Mouse (Mus musculus): ENCODE data around the gene Ubr3. TPM values are rescaled to one million over a fixed set of nuclear protein-coding genes. Genes with fewer than 3 reads are reported as not detected.
A peak's percentile ranks its signal among the peaks of the same experiment; 100 is the strongest.
"Not testable (repeated sequence)": the region's sequence is repeated elsewhere in the genome, so short reads cannot be mapped to it uniquely, and the experiment has no call there.

Gene Ubr3
- polyA plus RNA-seq, 1 experiment from 2014 or later, result 5.5 TPM

DNA sequence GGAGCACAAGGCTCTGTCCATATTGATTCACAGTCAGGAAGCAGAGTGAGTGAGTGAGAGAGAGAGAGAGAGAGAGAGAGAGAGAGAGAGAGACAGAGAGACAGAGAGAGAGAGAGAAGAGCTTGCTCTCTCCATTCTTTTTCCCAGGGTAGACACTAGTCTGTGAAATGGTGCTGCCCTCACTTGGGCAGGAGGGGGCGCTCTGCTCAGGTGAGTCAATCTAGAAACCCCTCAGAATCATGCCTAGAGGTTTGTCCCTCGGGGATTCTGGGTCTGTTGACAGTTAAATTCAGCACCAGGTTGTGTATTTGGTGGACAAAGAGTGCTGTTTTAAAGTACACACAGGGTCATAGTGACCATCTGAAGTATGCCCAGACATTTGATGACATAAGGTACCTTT lies 93.6 kb downstream of the Ubr3 start:
- no peak for ATAC-seq (ENCODE audit: insufficient read depth)
- Histone ChIP-seq H3K4me3 (replicated peaks) (no peak overlapping the region), H3K27me3 (no peaks in the 10 kb centered on the region), H3K4me1 (replicated peaks) (no peaks in the 10 kb centered on the region; the same call in 1 of the 2 replicates), H3K27ac (replicated peaks) (no peak overlapping the region), H3K36me3 (replicated peaks) (peaks cover 32% of the 10 kb centered on the region), H3K9me3 (replicated peaks) (no peaks in the 10 kb centered on the region), H3K4me2 (no peak overlapping the region), H3K9ac (no peak overlapping the region)
- WGBS (ENCODE audit: insufficient replicate concordance), result 44% methylated on average over 2 of the region's 2 CpGs

DNA sequence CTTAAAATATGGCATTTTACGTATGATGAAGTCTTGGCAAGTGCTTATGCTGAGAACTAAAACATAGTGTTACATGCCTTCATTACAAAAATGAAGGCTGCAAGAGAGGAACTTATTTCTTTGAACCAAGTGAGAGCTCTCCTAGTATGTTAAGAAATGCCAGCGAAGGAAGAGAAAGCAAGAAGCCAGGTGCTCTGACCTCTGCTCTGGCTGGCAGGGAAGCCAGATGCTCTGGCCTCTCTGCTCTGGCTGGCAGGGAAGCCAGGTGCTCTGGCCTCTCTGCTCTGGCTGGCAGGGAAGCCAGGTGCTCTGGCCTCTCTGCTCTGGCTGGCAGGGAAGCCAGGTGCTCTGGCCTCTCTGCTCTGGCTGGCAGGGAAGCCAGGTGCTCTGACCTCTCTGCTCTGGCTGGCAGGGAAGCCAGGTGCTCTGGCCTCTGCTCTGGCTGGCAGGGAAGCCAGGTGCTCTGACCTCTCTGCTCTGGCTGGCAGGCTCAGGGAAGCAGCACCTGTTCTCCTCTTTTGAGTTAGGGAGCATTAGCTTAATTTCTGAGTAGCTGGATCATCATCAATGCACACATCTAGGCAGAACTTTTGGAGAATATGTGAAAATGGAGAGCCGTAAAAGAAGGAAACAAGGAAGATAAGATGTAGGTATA lies 97.2 kb downstream of the Ubr3 start:
- H3K9me3 ChIP-seq (replicated peaks); H3K4me2 ChIP-seq; H3K4me3 ChIP-seq (replicated peaks); H3K9ac ChIP-seq; ATAC-seq (ENCODE audit: insufficient read depth); H3K27me3 ChIP-seq: not testable (repeated sequence)
- H3K36me3 ChIP-seq (replicated peaks), result peaks cover 32% of the 10 kb centered on the region
- WGBS (ENCODE audit: insufficient replicate concordance), result 85% methylated on average over 3 of the region's 3 CpGs
- peak overlapping the region; percentile 48; the same call in 1 of the 2 replicates for H3K27ac ChIP-seq (replicated peaks)
- H3K4me1 ChIP-seq (replicated peaks), result peaks cover 17% of the 10 kb centered on the region

- 51% methylated on average over 2 of the region's 2 CpGs for WGBS (ENCODE audit: insufficient replicate concordance)
- no peak for ATAC-seq (ENCODE audit: insufficient read depth)
- Histone ChIP-seq H3K4me3 (replicated peaks) (no peak overlapping the region), H3K36me3 (replicated peaks) (peaks cover 27% of the 10 kb centered on the region), H3K9ac (no peak overlapping the region), H3K9me3 (replicated peaks) (no peaks in the 10 kb centered on the region), H3K27me3 (no peaks in the 10 kb centered on the region), H3K4me1 (replicated peaks) (peaks cover 17% of the 10 kb centered on the region), H3K4me2 (no peak overlapping the region), H3K27ac (replicated peaks) (0 out of 2 replicates have a peak overlapping the region, but pooled peaks have one; percentile 48)
Measured at GRCm38 (mm10) chr2:69994779-69995178, 97.7 kb downstream of the Ubr3 start.

DNA sequence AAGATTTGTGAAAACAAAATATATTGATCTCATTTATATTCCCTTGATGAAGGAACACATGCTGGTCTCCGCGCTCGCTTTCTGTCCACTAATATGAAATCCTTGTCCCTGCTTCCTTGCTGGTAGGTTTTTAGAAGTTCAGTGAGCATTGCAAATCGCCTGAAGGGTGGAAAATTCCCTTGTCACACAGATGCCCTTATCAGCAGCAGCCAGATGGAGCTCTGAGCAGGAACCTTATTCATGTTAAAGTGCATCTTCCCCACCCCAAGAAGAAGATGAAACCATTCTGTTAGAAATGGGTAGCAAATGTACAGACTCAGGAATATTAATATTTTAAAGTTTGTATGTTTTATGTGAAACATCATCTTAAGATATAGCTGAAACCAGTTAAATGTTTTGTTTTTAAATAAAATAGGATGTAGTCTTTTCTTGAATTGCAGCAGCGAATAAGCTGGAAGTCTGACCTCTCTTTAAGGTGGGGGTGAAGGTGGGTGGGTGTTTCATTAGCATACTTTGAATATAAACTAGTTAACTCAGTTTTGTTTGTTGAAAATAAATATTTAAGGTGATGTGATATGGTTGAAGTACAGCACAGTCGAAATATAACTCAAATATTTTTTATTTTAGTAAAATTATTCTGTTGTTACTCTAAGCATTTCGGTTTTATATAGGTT lies 102.2 kb downstream of the Ubr3 start:
- Histone ChIP-seq H3K27me3 (no peaks in the 10 kb centered on the region), H3K9ac (no peak overlapping the region), H3K4me2 (peak overlapping the region; percentile 49), H3K4me1 (replicated peaks) (peaks cover 20% of the 10 kb centered on the region), H3K36me3 (replicated peaks) (peaks cover 27% of the 10 kb centered on the region), H3K4me3 (replicated peaks) (no peak overlapping the region; the same call in 1 of the 2 replicates), H3K27ac (replicated peaks) (peak overlapping the region; percentile 80), H3K9me3 (replicated peaks) (no peaks in the 10 kb centered on the region)
- 62% methylated on average over 7 of the region's 7 CpGs for WGBS (ENCODE audit: insufficient replicate concordance)
- ATAC-seq (ENCODE audit: insufficient read depth), result peak; percentile 97

DNA sequence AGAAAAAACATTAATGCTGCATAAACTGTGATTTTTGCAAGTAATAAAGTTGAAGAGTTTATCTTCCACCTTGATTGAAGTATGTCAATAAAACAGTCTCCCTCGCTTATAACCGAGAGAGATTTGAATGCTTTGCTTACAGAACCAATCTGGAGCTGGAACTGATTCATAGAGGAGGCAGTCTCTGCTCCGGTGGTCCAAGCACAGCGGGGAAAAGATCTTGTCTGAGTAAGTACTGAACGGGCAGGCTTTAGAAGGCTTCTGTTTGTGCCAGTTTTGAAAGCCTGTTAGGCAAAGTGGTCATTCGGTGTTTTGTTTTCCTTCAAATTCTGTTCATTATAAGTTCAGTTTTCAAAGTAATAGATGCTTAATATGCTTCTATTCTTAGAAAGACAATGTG lies 103.3 kb downstream of the Ubr3 start:
- no peak for ATAC-seq (ENCODE audit: insufficient read depth)
- no peaks in the 10 kb centered on the region for H3K27me3 ChIP-seq
- no peak overlapping the region; the same call in 1 of the 2 replicates for H3K27ac ChIP-seq (replicated peaks)
- no peak overlapping the region for H3K4me3 ChIP-seq (replicated peaks)
- H3K4me2 ChIP-seq, result no peak overlapping the region
- no peaks in the 10 kb centered on the region for H3K9me3 ChIP-seq (replicated peaks)
- H3K36me3 ChIP-seq (replicated peaks), result peaks cover 25% of the 10 kb centered on the region
- H3K9ac ChIP-seq, result no peak overlapping the region
- 86% methylated on average over 6 of the region's 6 CpGs for WGBS (ENCODE audit: insufficient replicate concordance)
- H3K4me1 ChIP-seq (replicated peaks), result peaks cover 20% of the 10 kb centered on the region

- 88% methylated on average over 2 of the region's 2 CpGs for WGBS (ENCODE audit: insufficient replicate concordance)
- Histone ChIP-seq H3K9me3 (replicated peaks) (no peaks in the 10 kb centered on the region), H3K4me2 (no peak overlapping the region), H3K27ac (replicated peaks) (no peak overlapping the region), H3K9ac (no peak overlapping the region), H3K27me3 (no peaks in the 10 kb centered on the region), H3K36me3 (replicated peaks) (peaks cover 33% of the 10 kb centered on the region), H3K4me1 (replicated peaks) (no peaks in the 10 kb centered on the region), H3K4me3 (replicated peaks) (no peak overlapping the region)
- ATAC-seq (ENCODE audit: insufficient read depth), result no peak
Measured at GRCm38 (mm10) chr2:70006492-70006891, 109.4 kb downstream of the Ubr3 start.

- WGBS (ENCODE audit: insufficient replicate concordance), result 85% methylated on average over 8 of the region's 8 CpGs
- Histone ChIP-seq H3K4me2 (no peak overlapping the region), H3K27ac (replicated peaks) (no peak overlapping the region), H3K9ac (no peak overlapping the region), H3K36me3 (replicated peaks) (peaks cover 37% of the 10 kb centered on the region), H3K9me3 (replicated peaks) (no peaks in the 10 kb centered on the region), H3K4me3 (replicated peaks) (no peak overlapping the region), H3K27me3 (no peaks in the 10 kb centered on the region), H3K4me1 (replicated peaks) (no peaks in the 10 kb centered on the region)
- no peak for ATAC-seq (ENCODE audit: insufficient read depth)
Measured at GRCm38 (mm10) chr2:70012941-70013340, 115.9 kb downstream of the Ubr3 start.

GRCm38 (mm10) chr2:70018236-70018635 lies 121.2 kb downstream of the Ubr3 start:
- Histone ChIP-seq H3K4me2 (no peak overlapping the region), H3K36me3 (replicated peaks) (peaks cover 58% of the 10 kb centered on the region), H3K4me1 (replicated peaks) (no peaks in the 10 kb centered on the region), H3K27me3 (no peaks in the 10 kb centered on the region), H3K27ac (replicated peaks) (no peak overlapping the region), H3K4me3 (replicated peaks) (no peak overlapping the region), H3K9me3 (replicated peaks) (no peaks in the 10 kb centered on the region), H3K9ac (no peak overlapping the region)
- ATAC-seq (ENCODE audit: insufficient read depth), result no peak
- WGBS (ENCODE audit: insufficient replicate concordance), result 68% methylated on average over 6 of the region's 6 CpGs

GRCm38 (mm10) chr2:70024454-70024853 lies 127.4 kb downstream of the Ubr3 start:
- peaks cover 20% of the 10 kb centered on the region for H3K4me1 ChIP-seq (replicated peaks)
- peak overlapping the region; percentile 60 for H3K27ac ChIP-seq (replicated peaks)
- H3K4me3 ChIP-seq (replicated peaks), result no peak overlapping the region
- H3K4me2 ChIP-seq, result peak overlapping the region; percentile 0; the same call in 1 of the 2 replicates
- 28% methylated on average over 2 of the region's 2 CpGs for WGBS (ENCODE audit: insufficient replicate concordance)
- no peak overlapping the region for H3K9ac ChIP-seq
- H3K9me3 ChIP-seq (replicated peaks), result no peaks in the 10 kb centered on the region
- H3K27me3 ChIP-seq, result no peaks in the 10 kb centered on the region
- peaks cover 28% of the 10 kb centered on the region for H3K36me3 ChIP-seq (replicated peaks)
- peak; percentile 97 for ATAC-seq (ENCODE audit: insufficient read depth)

DNA sequence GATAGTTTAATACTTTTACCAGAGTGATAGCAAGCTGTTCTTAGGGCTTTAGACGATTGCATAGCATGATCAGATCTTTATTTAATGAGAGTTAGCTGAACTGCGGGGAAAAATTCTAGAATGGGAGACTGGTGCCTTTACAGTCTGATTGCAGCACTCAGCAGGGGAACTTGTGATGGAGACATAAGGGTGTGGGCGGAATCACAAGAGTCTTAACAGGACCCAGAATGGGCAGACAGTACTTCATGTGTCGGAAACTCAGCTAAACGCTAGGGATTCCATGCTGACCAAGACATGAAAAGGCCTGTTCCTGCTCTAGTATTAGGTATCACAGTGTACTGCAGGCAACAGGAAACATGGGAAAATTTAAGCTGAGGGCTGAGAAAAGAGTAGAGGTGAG lies 128.7 kb downstream of the Ubr3 start:
- Histone ChIP-seq H3K9me3 (replicated peaks) (no peaks in the 10 kb centered on the region), H3K27me3 (peaks cover 3% of the 10 kb centered on the region; the same call in 1 of the 2 replicates)
- 82% methylated on average over 5 of the region's 5 CpGs for WGBS (ENCODE audit: insufficient replicate concordance)

GRCm38 (mm10) chr2:70031472-70031871 lies 134.4 kb downstream of the Ubr3 start:
- Histone ChIP-seq H3K36me3 (replicated peaks) (no peaks in the 10 kb centered on the region), H3K9ac (no peak overlapping the region), H3K9me3 (replicated peaks) (no peaks in the 10 kb centered on the region), H3K4me1 (replicated peaks) (no peaks in the 10 kb centered on the region), H3K4me2 (no peak overlapping the region), H3K27me3 (peaks cover 8% of the 10 kb centered on the region), H3K27ac (replicated peaks) (no peak overlapping the region), H3K4me3 (replicated peaks) (no peak overlapping the region)
- WGBS (ENCODE audit: insufficient replicate concordance), result 87% methylated on average over 2 of the region's 2 CpGs
- no peak for ATAC-seq (ENCODE audit: insufficient read depth)

More for the DNA sequence above, 128.7 kb downstream of the Ubr3 start:
- H3K4me1 ChIP-seq (replicated peaks), result peaks cover 20% of the 10 kb centered on the region
- H3K4me2 ChIP-seq, result no peak overlapping the region
- H3K27ac ChIP-seq (replicated peaks), result 0 out of 2 replicates have a peak overlapping the region, but pooled peaks have one; percentile 9
- peaks cover 22% of the 10 kb centered on the region for H3K36me3 ChIP-seq (replicated peaks)
- no peak overlapping the region for H3K4me3 ChIP-seq (replicated peaks)
- H3K9ac ChIP-seq, result no peak overlapping the region
- no peak for ATAC-seq (ENCODE audit: insufficient read depth)
